Mouse (Mus musculus): ENCODE results near the gene Dhdh.

DNA sequence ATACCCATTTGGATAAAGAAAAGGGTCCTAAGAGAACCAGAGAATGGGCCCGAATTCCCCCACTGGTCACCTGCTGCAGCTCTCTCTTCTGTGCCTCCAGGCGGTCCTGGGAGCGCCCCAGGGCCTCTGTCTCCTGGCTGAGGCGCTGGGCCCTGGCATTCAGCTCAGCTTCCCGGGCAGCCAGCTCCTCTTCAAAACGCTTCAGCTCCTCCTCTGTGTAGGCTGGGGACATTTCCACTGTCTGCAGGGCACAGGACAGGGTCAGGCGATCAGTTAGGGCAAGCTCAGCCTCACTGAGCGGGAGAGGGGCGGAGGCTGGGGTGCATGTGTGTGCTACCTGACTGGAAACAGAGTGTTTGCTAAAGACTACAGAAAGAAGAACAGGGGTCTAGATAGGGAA lies 5.9 kb upstream of the Dhdh start:
- TF ChIP-seq CTCF (IDR thresholded peaks at IDR 0.05; ENCODE audit: extremely low read depth, insufficient read length, insufficient replicate concordance, low read depth, low read length) (no peak), POLR2A (IDR thresholded peaks at IDR 0.05; ENCODE audit: low read depth, low read length) (no peak)
